Mouse (Mus musculus) layer of hippocampus, postnatal 25 days (tissue): Measurements from ENCODE around the gene Smco2. TPM values are rescaled to one million over a fixed set of nuclear protein-coding genes. Genes with fewer than 3 reads are reported as not detected.
"Not testable (repeated sequence)": the region's sequence is repeated elsewhere in the genome, so short reads cannot be mapped to it uniquely, and the experiment has no call there.

Experiments
- DNase-seq, 2 experiments: peaks; one replicate each; pipeline ENCODE4 v3.0.0; 2022; ENCODE audit warnings: mixed read lengths in 2 of 2, low spot score in 1 of 2; ENCODE audit errors: extremely low spot score in 1 of 2
- total RNA-seq, 2 experiments: library from RNA; stranded (reverse); gene quantifications; 2 replicates each; pipeline ENCODE4 v1.2.3; 2021

The Smco2 gene
- total RNA-seq, 2 experiments from 2014 or later = not detected

DNA sequence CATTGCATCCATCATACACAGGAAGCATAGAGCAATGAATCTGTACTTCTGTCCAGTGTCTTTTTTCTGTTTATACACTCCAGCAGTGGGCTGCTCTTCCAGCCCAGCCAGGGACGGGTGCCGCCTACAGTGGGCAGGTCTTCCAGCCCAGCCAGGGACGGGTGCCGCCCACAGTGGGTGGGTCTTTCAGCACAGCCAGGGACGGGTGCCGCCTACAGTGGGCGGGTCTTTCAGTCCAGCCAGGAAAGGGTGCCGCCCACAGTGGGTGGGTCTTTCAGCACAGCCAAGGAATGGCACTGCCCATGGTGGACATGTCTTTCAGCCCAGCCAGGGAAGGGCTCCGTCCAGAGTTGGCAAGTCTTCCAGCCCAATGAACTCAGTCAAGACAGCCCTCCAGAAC lies 5.3 kb downstream of the Smco2 start:
- no peak for DNase-seq

DNA sequence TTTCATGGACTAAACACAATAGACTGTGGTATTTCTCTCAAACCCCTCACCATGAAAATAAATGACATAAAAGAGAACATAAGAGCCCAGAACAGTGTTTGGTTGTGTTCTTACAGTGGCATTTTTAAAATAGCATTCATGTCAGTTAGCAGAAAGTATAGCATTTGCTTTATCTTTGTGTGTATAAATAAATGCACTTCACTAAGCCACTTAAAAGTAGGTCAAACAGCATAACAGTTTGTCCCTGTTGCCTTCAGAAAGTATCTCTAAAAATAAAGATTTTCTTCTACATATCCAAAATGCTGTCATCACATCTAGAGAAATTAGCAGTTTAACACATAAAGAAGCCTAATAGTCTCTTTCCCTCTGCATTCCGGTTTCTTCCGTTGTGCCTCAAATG lies 7.5 kb downstream of the Smco2 start:
- DNase-seq = no peak

DNA sequence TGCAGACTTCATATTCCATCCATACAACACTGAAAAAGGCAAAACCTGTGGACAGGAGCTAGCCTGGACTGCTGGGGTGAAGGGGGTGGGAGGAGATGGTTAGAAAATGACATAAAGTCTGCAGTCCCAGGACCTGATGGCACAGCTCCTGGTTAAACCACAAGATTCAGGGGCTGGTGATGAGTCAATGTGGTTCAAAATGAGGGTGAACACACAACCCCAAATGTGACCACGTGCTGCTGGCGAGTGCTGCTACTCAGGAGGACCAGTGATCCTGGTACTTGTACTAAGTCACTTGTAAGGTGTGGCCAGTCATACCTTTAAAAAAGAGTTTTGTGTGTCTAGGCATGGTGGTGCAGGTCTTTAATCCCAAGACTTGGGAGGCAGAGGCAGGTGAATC lies 13.2 kb downstream of the Smco2 start:
- no peak for DNase-seq

DNA sequence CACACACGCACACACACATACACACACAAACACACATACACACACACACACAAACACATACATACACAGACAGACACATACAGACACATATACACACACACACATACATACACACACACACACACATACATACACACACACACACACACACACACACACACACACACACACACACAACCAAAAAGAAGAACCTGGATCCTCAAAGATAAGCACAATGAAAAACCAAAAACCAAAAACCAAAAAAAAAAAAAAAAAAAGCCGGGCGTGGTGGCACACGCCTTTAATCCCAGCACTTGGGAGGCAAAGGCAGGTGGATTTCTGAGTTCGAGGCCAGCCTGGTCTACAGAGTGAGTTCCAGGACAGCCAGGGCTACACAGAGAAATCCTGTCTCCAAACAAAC lies 14.5 kb downstream of the Smco2 start:
- not testable (repeated sequence) for DNase-seq

DNA sequence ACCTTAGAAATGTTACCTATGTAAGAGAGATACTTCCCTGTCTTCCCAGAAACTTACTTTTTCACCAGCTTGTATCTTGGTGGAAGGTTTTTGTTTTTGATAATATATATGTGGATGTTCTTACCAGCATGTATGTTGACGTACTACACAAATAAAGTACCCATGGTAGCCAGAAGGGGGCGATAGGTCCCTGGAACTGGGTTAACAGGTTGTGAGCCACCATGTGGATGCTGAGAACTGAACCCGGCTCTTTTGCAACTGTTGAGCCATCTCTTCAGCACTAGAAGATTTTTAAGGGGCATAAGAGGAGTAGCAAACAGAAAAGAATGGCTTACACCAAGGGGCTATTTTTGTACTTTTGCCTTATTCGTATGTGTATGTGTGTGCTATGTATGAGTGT lies 15.8 kb downstream of the Smco2 start:
- DNase-seq = no peak

DNA sequence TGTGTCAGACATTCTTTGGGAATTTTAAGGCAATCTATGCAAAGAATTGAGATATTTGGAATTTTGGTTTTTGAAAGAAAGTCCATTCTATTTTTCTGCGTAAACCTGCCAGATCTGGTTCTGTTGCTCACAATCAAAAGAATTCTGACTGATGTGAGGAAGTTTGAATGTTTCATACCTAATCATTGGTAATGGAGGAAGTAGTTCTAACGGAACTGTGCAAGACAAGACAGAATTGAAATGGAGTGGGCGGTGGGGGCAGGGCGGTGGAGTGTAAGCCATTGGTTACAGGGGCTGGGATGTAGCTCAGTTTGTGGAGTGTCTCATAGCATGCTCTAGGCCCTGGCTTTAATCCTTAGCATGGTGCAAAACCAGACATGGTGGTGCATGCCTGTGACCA lies 22.1 kb downstream of the Smco2 start:
- no peak for DNase-seq

DNA sequence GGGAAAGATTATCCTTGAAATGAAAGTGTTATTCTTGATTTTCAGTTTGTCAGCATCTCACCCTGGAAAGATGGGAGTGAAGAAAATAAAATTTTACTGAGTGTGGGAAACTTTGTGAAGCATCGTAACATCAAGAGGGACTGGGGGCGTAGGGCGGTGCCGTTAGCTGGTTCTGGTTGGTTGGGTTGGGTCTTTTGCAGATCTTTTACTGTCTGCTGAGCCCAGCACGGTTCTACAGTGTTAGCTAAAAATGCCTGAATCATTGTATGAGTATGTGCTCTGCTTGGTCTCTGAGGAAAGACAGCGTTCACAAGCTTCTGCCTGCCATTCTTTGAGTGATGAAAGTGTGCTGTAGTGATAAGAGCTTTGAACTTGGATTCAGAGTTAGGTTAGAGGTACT lies 24.5 kb downstream of the Smco2 start:
- DNase-seq = no peak

DNA sequence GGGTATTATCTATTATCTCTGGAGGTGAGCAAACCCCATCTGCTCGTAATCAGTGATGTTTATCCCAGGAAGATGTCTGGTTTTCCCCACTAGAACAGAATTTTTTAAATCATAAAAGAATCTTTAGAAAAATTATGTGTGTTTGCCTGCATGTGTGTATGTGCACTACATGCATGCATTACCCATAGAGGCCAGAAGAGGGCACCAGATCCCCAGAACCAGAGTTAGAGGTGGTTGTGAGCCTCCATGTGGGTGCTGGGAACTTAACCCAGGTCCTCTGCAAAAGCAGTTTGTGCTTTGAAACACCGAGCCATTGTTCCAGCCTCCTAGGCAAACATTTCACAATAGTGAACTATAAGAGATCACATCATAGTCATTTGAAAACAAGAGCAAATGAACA lies 26.9 kb downstream of the Smco2 start:
- DNase-seq = no peak

DNA sequence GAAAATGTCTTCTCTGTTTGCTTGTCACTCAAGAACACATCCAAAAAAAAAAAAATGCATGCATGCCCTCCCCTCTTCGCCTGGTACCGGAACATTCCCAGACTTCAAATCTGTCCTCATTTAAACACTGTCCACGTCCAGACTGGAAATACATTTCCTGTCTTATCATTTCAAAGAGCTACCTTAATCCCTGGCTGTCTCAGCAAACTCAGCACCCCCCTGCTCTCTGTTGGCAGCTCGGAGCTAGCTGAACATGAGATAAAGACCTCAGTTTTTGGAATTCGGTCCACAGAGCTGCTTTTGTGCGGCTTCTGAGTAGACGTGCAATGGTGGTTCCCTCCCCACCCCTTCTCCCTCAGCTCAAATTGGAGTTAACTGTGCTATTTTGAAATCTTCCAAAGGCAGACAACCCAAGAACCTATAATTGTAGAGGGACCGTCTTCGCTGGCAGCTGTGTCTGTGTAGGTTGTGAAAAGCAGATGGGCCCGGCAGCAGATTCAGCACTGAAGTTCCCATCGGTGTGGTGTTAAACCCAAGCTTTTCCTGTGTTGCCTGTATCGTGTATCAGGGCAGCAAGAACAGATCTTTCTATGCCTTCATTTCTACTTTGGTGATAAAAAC lies 27.6 kb downstream of the Smco2 start:
- DNase-seq = peak; percentile 17 to 29

DNA sequence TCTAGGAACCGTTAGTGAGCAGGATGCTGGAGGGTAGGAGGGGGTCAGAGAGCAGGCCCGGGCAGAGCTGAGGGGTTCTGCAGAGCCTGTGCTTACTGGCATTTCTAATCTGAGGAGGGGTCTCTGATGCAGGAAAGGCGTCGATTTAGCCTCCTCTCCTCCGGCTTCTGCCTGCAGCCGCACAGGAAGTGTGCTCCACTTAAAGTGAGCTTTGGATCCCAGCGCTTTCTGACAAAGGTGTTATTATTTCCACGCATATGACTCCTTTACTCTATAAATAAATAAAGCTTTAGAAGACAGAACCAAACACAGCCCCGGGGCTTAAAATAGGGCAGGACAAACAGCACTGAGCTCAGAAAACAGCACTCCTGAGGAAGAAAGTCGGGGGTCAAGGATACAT lies 29.0 kb downstream of the Smco2 start:
- no peak for DNase-seq

DNA sequence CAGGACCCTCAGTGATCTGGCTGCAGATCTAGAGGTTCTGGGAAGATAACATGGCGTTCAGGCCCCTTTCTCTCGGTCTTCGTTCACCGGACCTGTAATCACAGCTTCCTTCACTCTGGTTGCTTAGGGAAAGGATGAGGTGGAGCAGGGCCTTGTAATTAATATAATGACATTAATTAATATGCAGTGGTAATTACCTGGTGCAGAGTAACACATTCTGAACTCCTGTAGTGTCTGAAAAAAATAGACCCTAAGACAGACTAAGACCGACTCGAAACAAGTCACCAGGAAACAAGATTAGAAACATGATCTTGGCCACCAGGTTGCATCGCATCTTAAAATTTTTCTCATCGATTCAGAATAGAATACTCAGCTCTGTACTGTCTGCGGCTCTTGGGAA lies 30.0 kb downstream of the Smco2 start:
- DNase-seq = no peak

DNA sequence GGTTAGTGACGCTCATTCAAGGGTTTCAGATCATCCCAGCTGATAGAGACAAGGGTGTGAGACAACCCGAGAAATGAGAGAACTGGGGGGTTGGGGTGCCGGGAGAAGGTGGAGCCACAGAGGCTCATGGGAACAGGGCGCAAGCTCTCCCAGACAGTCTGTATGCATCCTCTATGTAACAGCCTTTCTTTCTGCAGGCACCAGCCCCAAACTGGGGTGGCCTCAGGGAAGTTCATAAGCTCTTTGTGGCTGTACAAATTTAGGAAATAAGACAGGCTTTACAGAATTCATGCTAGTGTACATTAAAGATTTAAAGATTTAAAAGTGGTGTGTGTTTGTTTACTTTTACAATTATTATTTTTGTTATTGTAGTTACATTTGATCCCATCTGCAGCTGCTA lies 30.4 kb downstream of the Smco2 start:
- DNase-seq = no peak

DNA sequence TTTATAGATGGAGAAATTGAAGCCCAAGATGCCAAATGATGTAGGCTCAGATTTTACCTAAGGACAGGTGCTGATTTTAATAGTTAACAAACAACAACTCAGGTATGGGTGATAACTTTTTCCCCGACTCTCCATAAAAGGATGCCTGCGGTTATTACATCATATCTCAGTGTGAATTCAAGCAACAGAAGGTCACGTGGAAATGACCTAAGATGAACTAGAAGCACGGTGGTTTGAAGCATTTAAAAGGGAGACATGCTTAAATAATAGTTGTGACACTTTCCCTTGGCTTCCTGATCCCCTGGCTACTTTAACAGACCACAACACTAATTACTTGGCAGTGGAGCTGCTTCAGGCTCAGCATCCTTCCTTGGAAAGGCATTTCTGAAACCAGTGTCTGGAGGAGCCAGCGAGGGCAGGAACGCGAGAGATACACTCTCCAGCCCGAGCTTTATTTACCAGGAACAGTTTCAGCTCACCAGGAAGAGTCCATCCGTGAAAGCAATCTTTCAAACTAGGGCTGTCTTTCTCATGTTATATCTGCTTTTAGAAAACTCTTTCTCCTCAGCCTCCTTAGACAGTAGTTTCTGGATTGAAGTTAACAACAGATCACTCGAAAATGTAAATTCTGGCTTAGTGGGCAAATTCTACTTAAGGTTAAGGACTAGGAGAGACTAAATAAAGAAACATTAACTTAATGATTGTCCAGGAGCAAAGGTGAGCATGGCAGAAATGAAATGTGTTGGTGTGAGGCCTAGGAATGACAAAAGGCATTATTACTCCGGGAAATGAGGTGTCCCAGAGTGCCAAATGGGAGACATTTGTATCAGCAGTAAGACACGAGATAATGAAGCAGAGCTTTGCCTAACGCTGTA lies 32.2 kb downstream of the Smco2 start:
- no peak for DNase-seq

DNA sequence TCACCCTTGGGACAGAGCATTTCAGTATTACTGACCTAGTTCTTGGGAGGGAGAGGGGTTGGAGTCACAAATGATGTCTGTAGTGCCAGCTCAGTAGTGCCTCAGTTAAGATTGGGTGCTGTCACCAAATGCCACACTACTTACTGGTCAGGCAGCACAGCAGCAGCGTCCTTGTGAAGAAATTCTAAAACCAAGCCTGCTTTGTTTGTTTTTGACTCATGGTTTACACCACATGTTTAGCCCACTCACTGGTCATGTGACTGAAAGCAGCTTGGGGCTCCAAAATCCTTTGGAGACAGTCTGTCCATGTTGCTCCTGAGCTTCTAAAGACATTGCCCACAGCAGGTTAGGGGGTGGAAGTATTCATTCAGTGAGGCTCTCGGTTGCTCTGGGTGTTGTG lies 33.5 kb downstream of the Smco2 start:
- DNase-seq = no peak

DNA sequence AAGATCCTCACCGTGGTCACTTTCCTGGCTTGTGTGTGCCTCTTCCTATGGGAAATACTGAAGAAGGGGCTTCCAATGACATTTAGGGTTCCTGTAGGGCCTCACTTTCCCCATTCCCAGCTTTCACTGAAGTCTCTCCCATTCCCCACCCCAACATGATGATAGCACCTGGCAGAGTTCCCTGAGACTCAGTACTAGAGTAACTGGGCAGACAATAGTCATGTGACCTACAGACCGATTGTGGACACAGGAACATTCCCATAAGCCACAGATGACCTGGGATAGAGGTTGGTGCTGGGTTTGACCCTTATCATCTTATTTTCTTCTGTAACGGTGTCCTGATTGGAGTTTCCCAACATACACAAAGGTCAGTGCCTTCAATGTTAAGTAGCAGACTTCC lies 34.3 kb downstream of the Smco2 start:
- no peak for DNase-seq

DNA sequence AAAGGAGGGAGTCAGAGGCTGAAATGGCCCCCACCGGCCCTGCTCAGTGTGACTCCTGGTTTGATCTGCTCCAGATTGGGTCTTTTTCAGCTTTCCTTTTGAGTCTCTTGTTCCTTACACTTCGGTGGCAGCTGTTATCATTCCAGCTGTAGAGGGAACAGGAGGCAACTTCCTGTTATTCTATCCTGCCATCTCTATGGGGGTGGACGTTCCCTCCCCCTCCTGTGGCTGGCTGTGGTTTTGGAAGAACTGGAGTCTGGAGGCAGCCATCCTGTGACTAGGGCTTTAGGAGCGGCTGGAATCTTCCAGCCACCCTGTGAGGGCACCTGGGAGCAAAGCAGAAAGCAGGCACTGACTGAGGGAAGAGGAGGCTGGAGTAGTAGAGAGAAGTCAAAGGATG lies 34.9 kb downstream of the Smco2 start:
- no peak for DNase-seq

DNA sequence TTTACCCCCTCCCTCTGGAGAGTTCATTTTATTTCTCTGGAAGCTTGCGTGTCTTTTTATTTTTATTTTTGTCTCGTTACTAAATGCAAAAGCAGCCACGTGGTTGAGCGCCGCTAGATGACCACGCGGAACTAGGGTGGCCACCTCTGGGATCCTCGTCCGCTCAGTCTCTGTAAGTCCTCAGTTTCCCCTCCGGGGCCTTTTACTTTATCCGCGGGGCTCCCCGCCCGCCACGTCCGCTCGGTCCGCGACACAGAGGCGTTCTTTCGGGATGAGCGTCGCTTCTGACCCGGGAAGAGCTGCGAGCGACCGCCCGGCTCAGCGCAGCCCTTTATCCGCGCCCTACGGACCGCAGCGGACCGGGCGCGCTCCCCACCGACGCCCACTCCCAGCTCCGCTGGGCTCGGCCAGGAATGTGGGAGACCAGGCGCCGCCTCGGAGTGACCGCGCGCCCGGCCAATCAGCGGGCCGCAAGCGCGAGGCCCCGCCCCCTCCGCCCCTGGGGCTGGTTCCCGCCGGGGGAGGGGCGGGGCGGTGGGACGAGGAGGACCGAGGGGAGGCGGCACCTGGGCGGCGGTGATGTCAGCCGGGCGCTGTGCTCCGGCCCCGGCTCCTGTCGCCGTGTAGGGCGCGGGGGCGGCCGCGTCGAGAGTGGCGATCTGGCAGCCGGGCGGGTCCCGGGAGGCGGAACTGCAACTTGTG lies 38.2 kb downstream of the Smco2 start, which contains the start of gene Ppfibp1:
Gene Ppfibp1, plus strand, starts transcription at position 530 of the 702 bp plus-strand sequence.
- peak; percentile 92 to 95 for DNase-seq

DNA sequence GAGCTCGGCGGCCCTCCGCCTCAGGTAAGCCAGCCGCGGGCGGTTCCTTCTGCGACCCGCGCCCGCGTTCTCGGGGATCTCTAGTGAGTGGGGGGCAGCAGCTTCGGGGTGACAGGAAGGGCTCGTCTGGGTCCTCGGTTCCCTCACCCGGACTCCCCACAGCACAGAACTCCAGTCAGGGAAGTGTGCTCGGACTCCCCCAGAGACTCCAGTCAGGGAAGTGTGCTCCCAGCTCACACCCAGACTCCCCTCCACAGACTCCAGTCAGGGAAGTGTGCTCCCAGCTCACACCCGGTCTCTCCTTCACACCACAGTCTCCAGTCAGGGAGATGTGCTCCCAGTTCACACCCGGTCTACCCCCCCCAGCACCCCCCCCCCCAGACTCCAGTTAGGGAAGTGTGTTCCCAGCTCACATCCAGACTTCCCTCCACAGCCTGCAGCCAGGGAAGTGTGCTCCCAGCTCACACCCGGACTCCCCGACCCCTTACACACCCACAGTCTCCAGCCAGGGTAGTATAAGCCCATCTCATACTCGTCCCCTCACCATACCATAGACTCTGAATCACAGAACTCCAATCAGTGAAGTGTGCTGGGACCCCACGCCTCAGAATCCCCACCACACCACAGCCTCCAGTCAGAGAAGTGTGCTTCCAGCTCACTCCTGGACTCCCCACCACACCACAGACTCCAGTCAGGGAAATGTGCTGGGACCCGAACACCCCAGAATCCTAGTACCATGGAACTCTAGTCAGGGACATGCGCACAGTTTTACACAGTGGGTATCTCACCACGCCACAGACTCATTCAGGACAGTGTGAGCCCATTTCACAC lies 39.0 kb downstream of the Smco2 start:
- DNase-seq = no peak

DNA sequence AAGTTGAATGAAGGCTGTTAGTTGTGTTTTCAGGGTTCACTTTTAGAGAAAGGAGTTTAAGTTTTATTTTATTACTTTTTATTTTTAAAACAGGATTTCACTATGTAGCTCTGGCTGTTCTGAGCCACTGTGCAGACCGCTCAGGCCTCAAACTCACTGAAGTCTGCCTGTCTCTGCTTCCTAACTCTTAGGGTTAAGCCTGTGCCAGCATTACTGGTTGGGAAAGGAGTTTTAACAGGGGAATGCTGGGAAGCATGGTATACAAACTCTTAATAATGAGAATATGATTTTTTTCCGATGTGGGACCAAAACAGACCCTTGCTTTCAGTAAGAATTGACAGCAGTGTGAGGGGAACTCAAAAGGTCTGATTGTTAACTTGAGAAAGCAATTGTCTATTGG lies 40.3 kb downstream of the Smco2 start:
- DNase-seq = no peak

DNA sequence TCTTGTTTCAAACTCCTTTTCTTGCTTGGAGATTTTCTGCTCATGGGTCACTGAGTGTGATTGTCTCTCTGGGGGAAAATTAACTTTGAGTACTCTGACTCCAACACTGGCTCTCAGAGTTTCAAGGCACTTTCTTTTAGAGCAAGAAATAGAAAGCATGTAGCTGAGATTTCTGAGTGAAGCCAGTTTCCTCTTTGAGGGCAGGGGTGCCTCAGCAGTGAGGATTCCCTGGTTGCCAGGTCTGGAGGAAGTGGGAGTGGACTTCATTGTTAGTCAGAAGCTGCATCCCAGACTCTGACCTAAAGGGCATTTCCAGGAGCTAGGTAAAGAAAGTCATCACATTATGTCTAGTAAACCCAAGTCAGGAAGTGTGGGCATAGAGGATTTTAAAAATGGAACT lies 40.7 kb downstream of the Smco2 start:
- DNase-seq = no peak

DNA sequence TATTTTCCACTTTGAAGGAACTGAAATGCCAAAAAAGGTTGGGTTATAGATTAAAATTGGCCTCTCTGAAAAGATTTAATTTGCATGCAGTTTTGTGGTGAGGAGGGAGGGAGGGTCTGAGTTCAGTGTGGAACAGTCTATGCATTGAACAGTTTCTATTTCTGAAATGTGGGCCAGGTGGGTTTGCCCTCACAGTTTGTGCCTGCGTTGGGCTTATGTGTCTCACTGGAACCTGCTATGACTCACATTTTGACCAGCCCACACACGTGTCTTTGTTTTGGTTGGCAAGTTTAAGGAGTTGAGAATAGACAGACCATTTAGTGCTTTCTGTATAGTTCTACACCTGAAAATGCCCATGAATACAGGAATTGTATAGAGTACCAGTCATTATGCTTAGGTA lies 44.0 kb downstream of the Smco2 start:
- no peak for DNase-seq
